In the genomic region with DNA sequence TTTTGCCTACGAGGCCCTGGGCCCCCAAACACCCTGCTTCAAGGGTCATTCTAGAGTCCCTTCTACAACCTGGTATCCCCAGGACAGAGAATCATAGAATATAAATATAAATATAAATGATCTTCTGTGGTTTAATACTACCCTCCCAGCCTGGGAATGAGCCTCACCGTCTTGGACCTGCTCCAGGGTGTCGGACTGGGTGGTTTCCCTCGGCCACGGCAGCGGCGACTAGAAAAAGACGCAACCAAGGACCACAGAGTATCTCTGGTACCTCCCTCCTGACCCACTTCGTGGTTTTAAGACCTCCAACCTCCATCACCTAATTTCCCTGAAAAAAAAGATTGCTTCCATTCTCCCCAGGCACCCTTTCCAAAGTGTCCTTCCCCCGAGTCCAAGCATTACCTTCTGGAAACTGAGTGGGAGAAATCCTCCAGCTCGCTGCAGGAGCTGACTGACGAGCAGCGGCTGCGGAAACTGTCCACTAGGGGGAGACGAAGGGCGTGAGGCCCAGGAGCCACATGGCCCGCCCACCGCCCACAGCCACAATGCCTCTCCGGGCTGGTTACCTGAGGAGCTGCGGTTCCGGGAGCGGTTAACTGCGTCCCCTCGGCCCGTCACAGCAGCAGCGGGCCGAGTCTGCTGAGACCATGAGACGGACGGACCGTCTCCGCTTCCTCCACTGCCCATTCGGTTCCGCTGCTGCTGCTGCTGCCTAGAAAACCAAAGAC, we compare ENCODE assay signal across 8 mouse cellular contexts. TPM values are rescaled to one million over a fixed set of nuclear protein-coding genes. Genes with fewer than 3 reads are reported as not detected.
DNase-seq lines count a peak whose midpoint lies in the region; ATAC-seq lines count a peak whose summit lies in the region.

No protein-coding gene starts in this region.

- peaks cover 13% of the 10 kb centered on the region for H3K27me3 ChIP-seq in heart, embryonic 14.5 days (ENCODE audit: control insufficient read depth, insufficient read depth, low read length)
- H3K27me3 ChIP-seq in liver, embryonic 13.5 days: peaks cover 21% of the 10 kb centered on the region
- peaks cover 11% of the 10 kb centered on the region for H3K27me3 ChIP-seq in neural tube, embryonic 11.5 days (ENCODE audit: control insufficient read depth, insufficient read depth, low read length)
- no peaks in the 10 kb centered on the region; the same call in 1 of the 2 replicates for H3K27me3 ChIP-seq in stomach, embryonic 16.5 days (ENCODE audit: control insufficient read depth, insufficient read depth, low read length)

- H3K4me1 ChIP-seq in heart, embryonic 14.5 days (ENCODE audit: control insufficient read depth in 2 of 2, insufficient read depth in 2 of 2, low read length in 2 of 2): peaks cover 6 to 20% of the 10 kb centered on the region in 2 experiments; a peak in 3 of 4 replicates
- H3K4me1 ChIP-seq in liver, embryonic 13.5 days (replicated peaks): peaks cover 23% of the 10 kb centered on the region
- H3K4me1 ChIP-seq in neural tube, embryonic 11.5 days (ENCODE audit: control insufficient read depth, insufficient read depth, low read length): peaks cover 4% of the 10 kb centered on the region
- H3K4me1 ChIP-seq in stomach, embryonic 16.5 days (ENCODE audit: control insufficient read depth, insufficient read depth, low read length): peaks cover 22% of the 10 kb centered on the region

- H3K9me3 ChIP-seq in heart, embryonic 14.5 days (ENCODE audit: control insufficient read depth, low read length): no peaks in the 10 kb centered on the region
- no peaks in the 10 kb centered on the region for H3K9me3 ChIP-seq in liver, embryonic 13.5 days (replicated peaks)
- no peaks in the 10 kb centered on the region for H3K9me3 ChIP-seq in neural tube, embryonic 11.5 days (ENCODE audit: control insufficient read depth, low read length)
- no peaks in the 10 kb centered on the region for H3K9me3 ChIP-seq in stomach, embryonic 16.5 days (replicated peaks; ENCODE audit: control insufficient read depth, low read length)

- H3K27ac ChIP-seq in heart, embryonic 14.5 days (replicated peaks in 1 of 2; ENCODE audit: control insufficient read depth in 1 of 2, insufficient read depth in 1 of 2, low read depth in 2 of 2, low read length in 2 of 2): no peak overlapping the region
- no peak overlapping the region for H3K27ac ChIP-seq in liver, embryonic 13.5 days
- no peak overlapping the region for H3K27ac ChIP-seq in neural tube, embryonic 11.5 days (ENCODE audit: low read depth, low read length)
- no peak overlapping the region; the same call in 1 of the 2 replicates for H3K27ac ChIP-seq in stomach, embryonic 16.5 days (ENCODE audit: low read length)

- peak overlapping the region; percentile 69 for H3K9ac ChIP-seq in heart, embryonic 14.5 days (ENCODE audit: low read length)
- peak overlapping the region; percentile 46; the same call in 1 of the 2 replicates for H3K9ac ChIP-seq in liver, embryonic 13.5 days
- H3K9ac ChIP-seq in neural tube, embryonic 11.5 days (ENCODE audit: low read length): peak overlapping the region; percentile 27; the same call in 1 of the 2 replicates
- H3K9ac ChIP-seq in stomach, embryonic 16.5 days (ENCODE audit: low read length): peak overlapping the region; percentile 69

- peaks cover 7% of the 10 kb centered on the region; the same call in 1 of the 2 replicates for H3K36me3 ChIP-seq in heart, embryonic 14.5 days (ENCODE audit: control insufficient read depth, insufficient read depth, low read length)
- no peaks in the 10 kb centered on the region for H3K36me3 ChIP-seq in liver, embryonic 13.5 days
- no peaks in the 10 kb centered on the region for H3K36me3 ChIP-seq in neural tube, embryonic 11.5 days (ENCODE audit: control insufficient read depth, insufficient read depth, low read length)
- H3K36me3 ChIP-seq in stomach, embryonic 16.5 days (ENCODE audit: control insufficient read depth, insufficient read depth, low read length): no peaks in the 10 kb centered on the region

- 18% methylated on average over 33 of the region's 33 CpGs for WGBS in heart, embryonic 14.5 days
- 18% methylated on average over 33 of the region's 33 CpGs for WGBS in liver, embryonic 13.5 days (ENCODE audit: insufficient replicate concordance)
- 22% methylated on average over 33 of the region's 33 CpGs for WGBS in neural tube, embryonic 11.5 days
- 19% methylated on average over 33 of the region's 33 CpGs for WGBS in stomach, embryonic 16.5 days

- H3K4me2 ChIP-seq in heart, embryonic 14.5 days (ENCODE audit: low read length): peak overlapping the region; percentile 93
- peak overlapping the region; percentile 69 for H3K4me2 ChIP-seq in liver, embryonic 13.5 days
- H3K4me2 ChIP-seq in neural tube, embryonic 11.5 days (ENCODE audit: low read depth): peak overlapping the region; percentile 64
- peak overlapping the region; percentile 96 for H3K4me2 ChIP-seq in stomach, embryonic 16.5 days (ENCODE audit: low read depth, low read length)

- H3K4me3 ChIP-seq in heart, embryonic 14.5 days (ENCODE audit: control insufficient read depth in 1 of 2, insufficient read depth in 1 of 2, low read depth in 1 of 2, low read length in 2 of 2): peak overlapping the region; percentile 46 to 47
- H3K4me3 ChIP-seq in liver, embryonic 13.5 days (replicated peaks): peak overlapping the region; percentile 48
- H3K4me3 ChIP-seq in neural tube, embryonic 11.5 days (ENCODE audit: low read depth, low read length): peak overlapping the region; percentile 28
- H3K4me3 ChIP-seq in stomach, embryonic 16.5 days (replicated peaks; ENCODE audit: low read length): peak overlapping the region; percentile 48

- DNase-seq in CD4-positive, CD25-positive, alpha-beta regulatory T cell, adult 2 months (ENCODE audit: low read depth, low spot score): peak; percentile 93
- peak; percentile 43 for DNase-seq in c-Kit-negative CD71-positive TER-119-positive erythroid progenitor cells, embryonic 14.5 days (ENCODE audit: low read depth, low spot score)
- DNase-seq in fibroblast of lung, adult 2 months (ENCODE audit: low read depth): peak; percentile 28
- DNase-seq in kidney, postnatal 14 days: peak; percentile 91
- peak; percentile 62 for DNase-seq in liver, embryonic 13.5 days
- DNase-seq in neural tube, embryonic 11.5 days (ENCODE audit: low spot score): peak; percentile 88

- no peak; the same call in 1 of the 2 replicates for ATAC-seq in heart, embryonic 14.5 days (ENCODE audit: insufficient number of reproducible peaks, insufficient read depth, low FRiP score, low read depth)
- peak; percentile 42 for ATAC-seq in liver, embryonic 13.5 days (ENCODE audit: low read depth)
- ATAC-seq in neural tube, embryonic 11.5 days (ENCODE audit: insufficient read depth, low FRiP score, low TSS enrichment): peak; percentile 32; the same call in 1 of the 2 replicates
- ATAC-seq in stomach, embryonic 16.5 days (ENCODE audit: insufficient read depth, low FRiP score): peak; percentile 54; the same call in 1 of the 2 replicates

RNA-seq across cellular contexts. Expression of a gene that starts 18.2 kb away (rescaled TPM):
- polyA plus RNA-seq in heart, embryonic 14.5 days (2014; fragmentation: Nextera tagmentation; extraction: Ambion mirVana): 12.2 and 14.3 TPM in 2 replicates
- 10.7 and 12.3 TPM in 2 replicates for polyA plus RNA-seq in liver, embryonic 13.5 days (2015; fragmentation: Nextera tagmentation; extraction: Ambion mirVana)
- polyA plus RNA-seq in neural tube, embryonic 11.5 days (2014; fragmentation: Nextera tagmentation; extraction: Ambion mirVana): 25.5 and 26.2 TPM in 2 replicates
- 16.7 and 21.2 TPM in 2 replicates for polyA plus RNA-seq in stomach, embryonic 16.5 days (2015; fragmentation: Nextera tagmentation; extraction: Ambion mirVana)

RNA-seq across cellular contexts. Expression of a gene that starts 20.9 kb away (rescaled TPM):
- 0.93 and 1.8 TPM in 2 replicates for polyA plus RNA-seq in heart, embryonic 14.5 days (2014; fragmentation: Nextera tagmentation; extraction: Ambion mirVana)
- 10.8 and 13.3 TPM in 2 replicates for polyA plus RNA-seq in liver, embryonic 13.5 days (2015; fragmentation: Nextera tagmentation; extraction: Ambion mirVana)
- polyA plus RNA-seq in neural tube, embryonic 11.5 days (2014; fragmentation: Nextera tagmentation; extraction: Ambion mirVana): 1.4 and 2.1 TPM in 2 replicates
- 119 and 175 TPM in 2 replicates for polyA plus RNA-seq in stomach, embryonic 16.5 days (2015; fragmentation: Nextera tagmentation; extraction: Ambion mirVana)

RNA-seq across cellular contexts. Expression of a gene that starts 33.7 kb away (rescaled TPM):
- polyA plus RNA-seq in heart, embryonic 14.5 days (2014; fragmentation: Nextera tagmentation; extraction: Ambion mirVana): 0.57 and 0.88 TPM in 2 replicates
- polyA plus RNA-seq in liver, embryonic 13.5 days (2015; fragmentation: Nextera tagmentation; extraction: Ambion mirVana): 0.08 TPM in 2 replicates
- 8.2 and 10.0 TPM in 2 replicates for polyA plus RNA-seq in neural tube, embryonic 11.5 days (2014; fragmentation: Nextera tagmentation; extraction: Ambion mirVana)
- 0.39 and 0.62 TPM in 2 replicates for polyA plus RNA-seq in stomach, embryonic 16.5 days (2015; fragmentation: Nextera tagmentation; extraction: Ambion mirVana)

RNA-seq across cellular contexts. Expression of a gene that starts 52.3 kb away (rescaled TPM):
- 0.16 and 0.46 TPM in 2 replicates for polyA plus RNA-seq in heart, embryonic 14.5 days (2014; fragmentation: Nextera tagmentation; extraction: Ambion mirVana)
- 0.08 and 0.20 TPM in 2 replicates for polyA plus RNA-seq in liver, embryonic 13.5 days (2015; fragmentation: Nextera tagmentation; extraction: Ambion mirVana)
- polyA plus RNA-seq in neural tube, embryonic 11.5 days (2014; fragmentation: Nextera tagmentation; extraction: Ambion mirVana): not detected in 2 replicates
- polyA plus RNA-seq in stomach, embryonic 16.5 days (2015; fragmentation: Nextera tagmentation; extraction: Ambion mirVana): 1.3 and 2.1 TPM in 2 replicates

Comparison
In these comparisons a context has a peak if more than half of its experiments do, and no peak if none do; other contexts are left out.
1. DNase-seq: peak in every context shown above with its lines; median percentile 93 in CD4-positive, CD25-positive, alpha-beta regulatory T cell, adult 2 months; 91 in kidney, postnatal 14 days; 88 in neural tube, embryonic 11.5 days; 62 in liver, embryonic 13.5 days; 43 in c-Kit-negative CD71-positive TER-119-positive erythroid progenitor cells, embryonic 14.5 days; 28 in fibroblast of lung, adult 2 months.